In genomic region chr3:153749359-153749758, GRCm38 (mm10) we compare ENCODE assay signal across 32 mouse cellular contexts. TPM values are rescaled to one million over a fixed set of nuclear protein-coding genes. Genes with fewer than 3 reads are reported as not detected.
"Had no signal": no experiment of that assay in that cellular context is flagged by ENCODE, and none has a peak within 500 bp of the region (broad histone marks: within the 10 kb centered on the region; RNA-seq: fewer than 3 reads in every experiment).

No protein-coding gene starts in this region.

- H3K9ac ChIP-seq: limb, embryonic 12.5 days; limb, embryonic 13.5 days; limb, embryonic 15.5 days; liver, embryonic 12.5 days; liver, embryonic 13.5 days; liver, embryonic 14.5 days; liver, embryonic 15.5 days; liver, postnatal 0 days; lung, embryonic 14.5 days; lung, embryonic 15.5 days; midbrain, embryonic 12.5 days; midbrain, embryonic 13.5 days; midbrain, embryonic 15.5 days; neural tube, embryonic 12.5 days had no signal

- DNase-seq: left cerebral cortex, postnatal 4 days; liver; liver, embryonic 13.5 days; liver, postnatal 0 days; lung, adult 18-20 months; lung, adult 2 months; lung, embryonic 14.5 days; lung, postnatal 10 days; lung, postnatal 14 days; lung, postnatal 36 days; lung, postnatal 4 days; midbrain, embryonic 14.5 days had no signal

- H3K27ac ChIP-seq: limb, embryonic 10.5 days; limb, embryonic 12.5 days; limb, embryonic 13.5 days; limb, embryonic 15.5 days; liver, embryonic 12.5 days; liver, embryonic 13.5 days; liver, embryonic 14.5 days; liver, embryonic 15.5 days; lung, embryonic 15.5 days; macrophage; midbrain, embryonic 10.5 days; midbrain, embryonic 12.5 days; midbrain, embryonic 13.5 days; midbrain, embryonic 15.5 days; neural tube, embryonic 12.5 days had no signal

- H3K9me3 ChIP-seq: limb, embryonic 10.5 days; limb, embryonic 12.5 days; limb, embryonic 13.5 days; limb, embryonic 15.5 days; liver, embryonic 12.5 days; liver, embryonic 13.5 days; liver, embryonic 15.5 days; lung, embryonic 15.5 days; midbrain, embryonic 10.5 days; midbrain, embryonic 12.5 days; midbrain, embryonic 13.5 days; midbrain, embryonic 15.5 days; neural tube, embryonic 12.5 days had no signal

- H3K4me1 ChIP-seq: limb, embryonic 10.5 days; limb, embryonic 12.5 days; limb, embryonic 13.5 days; limb, embryonic 15.5 days; lung, embryonic 15.5 days; megakaryocyte, embryonic 14.5 days; midbrain, embryonic 12.5 days; midbrain, embryonic 13.5 days; midbrain, embryonic 15.5 days; neural tube, embryonic 12.5 days had no signal

- H3K4me3 ChIP-seq: limb, embryonic 10.5 days; limb, embryonic 12.5 days; limb, embryonic 13.5 days; limb, embryonic 15.5 days; liver, embryonic 12.5 days; liver, embryonic 13.5 days; liver, embryonic 15.5 days; lung, embryonic 15.5 days; megakaryocyte, embryonic 14.5 days; midbrain, embryonic 10.5 days; midbrain, embryonic 12.5 days; midbrain, embryonic 13.5 days; midbrain, embryonic 15.5 days; myocyte; neural tube, embryonic 12.5 days had no signal

- H3K36me3 ChIP-seq: limb, embryonic 10.5 days; limb, embryonic 12.5 days; limb, embryonic 13.5 days; limb, embryonic 15.5 days; liver, embryonic 12.5 days; liver, embryonic 13.5 days; liver, embryonic 15.5 days; lung, embryonic 15.5 days; midbrain, embryonic 10.5 days; midbrain, embryonic 12.5 days; midbrain, embryonic 13.5 days; midbrain, embryonic 15.5 days; neural tube, embryonic 12.5 days had no signal

- H3K27me3 ChIP-seq: limb, embryonic 12.5 days; limb, embryonic 13.5 days; limb, embryonic 15.5 days; liver, embryonic 13.5 days; liver, embryonic 15.5 days; lung, embryonic 15.5 days; midbrain, embryonic 12.5 days; midbrain, embryonic 13.5 days; midbrain, embryonic 15.5 days; neural tube, embryonic 12.5 days had no signal

- ATAC-seq: liver, embryonic 12.5 days; liver, postnatal 0 days; lung, postnatal 0 days; midbrain, embryonic 13.5 days; midbrain, embryonic 15.5 days; midbrain, embryonic 16.5 days had no signal

- H3K4me2 ChIP-seq: limb, embryonic 12.5 days; limb, embryonic 13.5 days; limb, embryonic 15.5 days; liver, embryonic 11.5 days; liver, embryonic 12.5 days; liver, embryonic 13.5 days; liver, embryonic 15.5 days; lung, embryonic 14.5 days; lung, embryonic 15.5 days; midbrain, embryonic 11.5 days; midbrain, embryonic 12.5 days; midbrain, embryonic 13.5 days; midbrain, embryonic 15.5 days; neural tube, embryonic 12.5 days had no signal

RNA-seq across cellular contexts. Expression of gene St6galnac3, which starts 24.4 kb away (rescaled TPM):
- polyA plus RNA-seq: myocyte had no signal
